Mouse (Mus musculus): ENCODE data around the gene Tnp2.

- no peak for TF ChIP-seq GATA1 (IDR thresholded peaks at IDR 0.05; ENCODE audit: low read length)
- no peak for TF ChIP-seq TAL1 (IDR thresholded peaks at IDR 0.05; ENCODE audit: low read length)
These were observed 49.4 kb upstream of the Tnp2 start for GRCm38 (mm10) chr16:10837903-10838302.

Data from erythroblast, embryonic 14.5 days (primary cell).